Mouse (Mus musculus): ENCODE measurements around the gene Rbm25. TPM values are rescaled to one million over a fixed set of nuclear protein-coding genes. Genes with fewer than 3 reads are reported as not detected.
"Not testable (repeated sequence)": the region's sequence is repeated elsewhere in the genome, so short reads cannot be mapped to it uniquely, and the experiment has no call there.

The Rbm25 gene
- total RNA-seq (2015) (117 and 145 TPM in 2 replicates), total RNA-seq (2017) (127 and 162 TPM in 2 replicates)

- not testable (repeated sequence) for ATAC-seq (ENCODE audit: poor library complexity, severe bottlenecking)
These were observed at the start of gene Rbm25 for GRCm38 (mm10) chr12:83630936-83631335. Gene Rbm25 (plus strand): TSS chr12:83631236.

GRCm38 (mm10) chr12:83582106-83582505 lies 48.9 kb upstream of the Rbm25 start:
- no peak for ATAC-seq (ENCODE audit: poor library complexity, severe bottlenecking)

- no peak for ATAC-seq (ENCODE audit: poor library complexity, severe bottlenecking)
These were observed 48.3 kb upstream of the Rbm25 start for GRCm38 (mm10) chr12:83582747-83583146.

GRCm38 (mm10) chr12:83586628-83587027 lies 44.4 kb upstream of the Rbm25 start:
- no peak for ATAC-seq (ENCODE audit: poor library complexity, severe bottlenecking)

- no peak for ATAC-seq (ENCODE audit: poor library complexity, severe bottlenecking)
These were observed 39.1 kb upstream of the Rbm25 start for GRCm38 (mm10) chr12:83591754-83592501.

GRCm38 (mm10) chr12:83594454-83595040 lies 36.5 kb upstream of the Rbm25 start:
- ATAC-seq (ENCODE audit: poor library complexity, severe bottlenecking), result no peak

- no peak for ATAC-seq (ENCODE audit: poor library complexity, severe bottlenecking)
These were observed 34.7 kb upstream of the Rbm25 start for GRCm38 (mm10) chr12:83596191-83596954.

- peak; percentile 99 for ATAC-seq (ENCODE audit: poor library complexity, severe bottlenecking)
These were observed 34.0 kb upstream of the Rbm25 start, which contains the start of gene Zfyve1 for GRCm38 (mm10) chr12:83597025-83597501. Gene Zfyve1 (minus strand): TSS chr12:83597222.

GRCm38 (mm10) chr12:83597881-83598280 lies 33.2 kb upstream of the Rbm25 start:
- ATAC-seq (ENCODE audit: poor library complexity, severe bottlenecking), result no peak

GRCm38 (mm10) chr12:83602285-83602684 lies 28.8 kb upstream of the Rbm25 start:
- ATAC-seq (ENCODE audit: poor library complexity, severe bottlenecking), result no peak

GRCm38 (mm10) chr12:83606411-83606810 lies 24.6 kb upstream of the Rbm25 start:
- not testable (repeated sequence) for ATAC-seq (ENCODE audit: poor library complexity, severe bottlenecking)

- peak; percentile 100 for ATAC-seq (ENCODE audit: poor library complexity, severe bottlenecking)
These were observed 13.8 kb upstream of the Rbm25 start for GRCm38 (mm10) chr12:83617261-83617660.

- no peak for ATAC-seq (ENCODE audit: poor library complexity, severe bottlenecking)
These were observed 12.1 kb upstream of the Rbm25 start for GRCm38 (mm10) chr12:83618981-83619380.

GRCm38 (mm10) chr12:83620694-83621093 lies 10.3 kb upstream of the Rbm25 start:
- ATAC-seq (ENCODE audit: poor library complexity, severe bottlenecking), result peak; percentile 38

GRCm38 (mm10) chr12:83622031-83622755 lies 8.8 kb upstream of the Rbm25 start:
- no peak for ATAC-seq (ENCODE audit: poor library complexity, severe bottlenecking)

- ATAC-seq (ENCODE audit: poor library complexity, severe bottlenecking), result no peak
These were observed 6.7 kb upstream of the Rbm25 start for GRCm38 (mm10) chr12:83624321-83624720.

GRCm38 (mm10) chr12:83631743-83632679 lies 975 bp downstream of the Rbm25 start:
- peak; percentile 99 for ATAC-seq (ENCODE audit: poor library complexity, severe bottlenecking)

- ATAC-seq (ENCODE audit: poor library complexity, severe bottlenecking), result no peak
These were observed 1.6 kb downstream of the Rbm25 start for GRCm38 (mm10) chr12:83632680-83633025.

GRCm38 (mm10) chr12:83633807-83634206 lies 2.8 kb downstream of the Rbm25 start:
- ATAC-seq (ENCODE audit: poor library complexity, severe bottlenecking), result no peak

- no peak for ATAC-seq (ENCODE audit: poor library complexity, severe bottlenecking)
These were observed 10.2 kb downstream of the Rbm25 start for GRCm38 (mm10) chr12:83641233-83641632.
